Mouse (Mus musculus) activated CD4-positive, CD25-positive, alpha-beta regulatory T cell, adult 4 months (primary cell): Measurements from ENCODE around the gene Pvrig. TPM values are rescaled to one million over a fixed set of nuclear protein-coding genes. Genes with fewer than 3 reads are reported as not detected.
"Not testable (repeated sequence)": the region's sequence is repeated elsewhere in the genome, so short reads cannot be mapped to it uniquely, and the experiment has no call there.

ENCODE experiments used
- ATAC-seq: one replicate; pipeline ENCODE4 v1.8.0; 2017
- polyA plus RNA-seq, 2 experiments: library from polyadenylated mRNA; unstranded; fragments of 100-300 nt; shearing (Covaris generic); gene quantifications; one replicate each; pipeline ENCODE4 v1.2.1; 2017

Gene Pvrig
- polyA plus RNA-seq: 10 to 100 TPM; 10.4 to 12.3 TPM

GRCm38 (mm10) chr5:138341661-138342060 lies at the start of gene Pvrig:
Pvrig (plus strand) TSS chr5:138341961.
- ATAC-seq: peak; percentile 66

- no peak for ATAC-seq
Observed at GRCm38 (mm10) chr5:138294158-138294557, 47.6 kb upstream of the Pvrig start.

GRCm38 (mm10) chr5:138299613-138300012 lies 42.1 kb upstream of the Pvrig start:
- ATAC-seq: no peak

- ATAC-seq: no peak
Observed at GRCm38 (mm10) chr5:138312795-138313194, 29.0 kb upstream of the Pvrig start.

GRCm38 (mm10) chr5:138343216-138343615 lies 1.5 kb downstream of the Pvrig start:
- ATAC-seq: peak; percentile 75

- not testable (repeated sequence) for ATAC-seq
Observed at GRCm38 (mm10) chr5:138363208-138363607, 21.4 kb downstream of the Pvrig start.

- ATAC-seq: not testable (repeated sequence)
Observed at GRCm38 (mm10) chr5:138365347-138365746, 23.6 kb downstream of the Pvrig start.

Other genes starting within 250 kb of the Pvrig start
- gene Zscan21, start 225.1 kb upstream of the Pvrig start, polyA plus RNA-seq: 10 to 100 TPM; 17.9 TPM
- 10 to 100 TPM; 13.4 to 13.5 TPM for gene Zfp113, start 186.2 kb upstream of the Pvrig start, polyA plus RNA-seq
- gene Cops6, start 180.9 kb upstream of the Pvrig start, polyA plus RNA-seq: 100 to 1,000 TPM; 188 to 252 TPM
- gene Ap4m1, start 170.0 kb upstream of the Pvrig start, polyA plus RNA-seq: 1 to 10 TPM; 4.8 to 5.4 TPM
- 10 to 100 TPM; 57.5 to 61.8 TPM for gene Mcm7, start 169.5 kb upstream of the Pvrig start, polyA plus RNA-seq
- gene Taf6, start 154.5 kb upstream of the Pvrig start, polyA plus RNA-seq: 10 to 100 TPM; 54.1 to 59.3 TPM
- gene Cnpy4, start 154.5 kb upstream of the Pvrig start, polyA plus RNA-seq: 10 to 100 TPM; 38.4 to 55.4 TPM
- under 1 TPM; 0.42 to 0.51 TPM for gene Mblac1, start 147.6 kb upstream of the Pvrig start, polyA plus RNA-seq
- under 1 TPM; 0.16 to 0.18 TPM for gene Nxpe5, start 116.1 kb upstream of the Pvrig start, polyA plus RNA-seq
- gene Lamtor4, start 86.5 kb upstream of the Pvrig start, polyA plus RNA-seq: 100 to 1,000 TPM; 112 to 123 TPM
- 1 to 10 TPM; 3.9 to 4.7 TPM for gene BC037034, start 77.9 kb upstream of the Pvrig start, polyA plus RNA-seq
- under 1 TPM; 0.43 to 0.49 TPM for gene Gal3st4, start 69.1 kb upstream of the Pvrig start, polyA plus RNA-seq
- not detected for gene Gm43720, start 62.0 kb upstream of the Pvrig start, polyA plus RNA-seq
- gene Gpc2, start 62.0 kb upstream of the Pvrig start, polyA plus RNA-seq: not detected
- gene Stag3, start 61.7 kb upstream of the Pvrig start, polyA plus RNA-seq: under 1 TPM; 0.13 to 0.62 TPM
- gene Zfp157, start 99.5 kb downstream of the Pvrig start, polyA plus RNA-seq: 10 to 100 TPM; 14.6 to 18.4 TPM
- gene 1700123K08Rik, start 222.8 kb downstream of the Pvrig start, polyA plus RNA-seq: not detected